Mouse (Mus musculus): ENCODE data around the gene Nmnat1. TPM values are rescaled to one million over a fixed set of nuclear protein-coding genes. Genes with fewer than 3 reads are reported as not detected.
A peak's percentile ranks its signal among the peaks of the same experiment; 100 is the strongest.

Nmnat1 gene
- polyA plus RNA-seq, 1 experiment: 21.9 TPM

- H3K27me3 ChIP-seq (replicated peaks; ENCODE audit: control insufficient read depth, insufficient read depth, low read length): no peaks in the 10 kb centered on the region
- H3K4me3 ChIP-seq (ENCODE audit: insufficient read depth, low read depth, low read length): no peak overlapping the region
- no peak overlapping the region for H3K27ac ChIP-seq (ENCODE audit: insufficient read depth, low read depth, low read length)
- DNase-seq: no peak
- no peaks in the 10 kb centered on the region for H3K36me3 ChIP-seq (ENCODE audit: control insufficient read depth, insufficient read depth, low read length)
- TF ChIP-seq POLR2A (IDR thresholded peaks at IDR 0.05; ENCODE audit: low read depth, low read length) (no peak), CTCF (conservative IDR thresholded peaks at IDR 0.05; ENCODE audit: insufficient read depth, insufficient read length, low read depth, low read length) (no peak)
- WGBS: 71% methylated on average over 15 of the region's 15 CpGs
- H3K4me1 ChIP-seq (ENCODE audit: control insufficient read depth, insufficient read depth, low read length): no peaks in the 10 kb centered on the region
These were observed 20.4 kb upstream of the Nmnat1 start for GRCm38 (mm10) chr4:149505261-149505967.

GRCm38 (mm10) chr4:149504858-149505257, 19.9 kb upstream of the Nmnat1 start:
- DNase-seq: no peak
- H3K27ac ChIP-seq (ENCODE audit: insufficient read depth, low read depth, low read length): no peak overlapping the region
- H3K4me3 ChIP-seq (ENCODE audit: insufficient read depth, low read depth, low read length): no peak overlapping the region
- 43% methylated on average over 3 of the region's 3 CpGs for WGBS
- H3K4me1 ChIP-seq (ENCODE audit: control insufficient read depth, insufficient read depth, low read length): no peaks in the 10 kb centered on the region
- no peaks in the 10 kb centered on the region for H3K36me3 ChIP-seq (ENCODE audit: control insufficient read depth, insufficient read depth, low read length)
- no peak for TF ChIP-seq POLR2A (IDR thresholded peaks at IDR 0.05; ENCODE audit: low read depth, low read length)
- TF ChIP-seq CTCF (conservative IDR thresholded peaks at IDR 0.05; ENCODE audit: insufficient read depth, insufficient read length, low read depth, low read length): no peak
- H3K27me3 ChIP-seq (replicated peaks; ENCODE audit: control insufficient read depth, insufficient read depth, low read length): no peaks in the 10 kb centered on the region

- DNase-seq: no peak
- Histone ChIP-seq H3K27me3 (replicated peaks; ENCODE audit: control insufficient read depth, insufficient read depth, low read length) (no peaks in the 10 kb centered on the region), H3K4me3 (ENCODE audit: insufficient read depth, low read depth, low read length) (no peak overlapping the region), H3K27ac (ENCODE audit: insufficient read depth, low read depth, low read length) (no peak overlapping the region), H3K4me1 (ENCODE audit: control insufficient read depth, insufficient read depth, low read length) (no peaks in the 10 kb centered on the region), H3K36me3 (ENCODE audit: control insufficient read depth, insufficient read depth, low read length) (no peaks in the 10 kb centered on the region)
- 83% methylated on average over 5 of the region's 5 CpGs for WGBS
- TF ChIP-seq POLR2A (IDR thresholded peaks at IDR 0.05; ENCODE audit: low read depth, low read length) (no peak), CTCF (conservative IDR thresholded peaks at IDR 0.05; ENCODE audit: insufficient read depth, insufficient read length, low read depth, low read length) (no peak)
These were observed 19.4 kb upstream of the Nmnat1 start for GRCm38 (mm10) chr4:149504363-149504762.

GRCm38 (mm10) chr4:149499790-149500189, 14.8 kb upstream of the Nmnat1 start:
- Histone ChIP-seq H3K27ac (ENCODE audit: insufficient read depth, low read depth, low read length) (no peak overlapping the region), H3K36me3 (ENCODE audit: control insufficient read depth, insufficient read depth, low read length) (0 out of 2 replicates have a peak, but pooled peaks cover 1% of the 10 kb centered on the region)
- 78% methylated on average over 5 of the region's 5 CpGs for WGBS

GRCm38 (mm10) chr4:149498901-149499300, 13.9 kb upstream of the Nmnat1 start:
- TF ChIP-seq POLR2A (IDR thresholded peaks at IDR 0.05; ENCODE audit: low read depth, low read length) (no peak), CTCF (conservative IDR thresholded peaks at IDR 0.05; ENCODE audit: insufficient read depth, insufficient read length, low read depth, low read length) (no peak)
- Histone ChIP-seq H3K4me3 (ENCODE audit: insufficient read depth, low read depth, low read length) (no peak overlapping the region), H3K36me3 (ENCODE audit: control insufficient read depth, insufficient read depth, low read length) (0 out of 2 replicates have a peak, but pooled peaks cover 1% of the 10 kb centered on the region), H3K27me3 (replicated peaks; ENCODE audit: control insufficient read depth, insufficient read depth, low read length) (no peaks in the 10 kb centered on the region), H3K4me1 (ENCODE audit: control insufficient read depth, insufficient read depth, low read length) (no peaks in the 10 kb centered on the region), H3K27ac (ENCODE audit: insufficient read depth, low read depth, low read length) (no peak overlapping the region)
- DNase-seq: no peak
- WGBS: 94% methylated on average over 8 of the region's 8 CpGs

More at GRCm38 (mm10) chr4:149499790-149500189, 14.8 kb upstream of the Nmnat1 start:
- Histone ChIP-seq H3K4me1 (ENCODE audit: control insufficient read depth, insufficient read depth, low read length) (no peaks in the 10 kb centered on the region), H3K4me3 (ENCODE audit: insufficient read depth, low read depth, low read length) (no peak overlapping the region), H3K27me3 (replicated peaks; ENCODE audit: control insufficient read depth, insufficient read depth, low read length) (no peaks in the 10 kb centered on the region)
- TF ChIP-seq CTCF (conservative IDR thresholded peaks at IDR 0.05; ENCODE audit: insufficient read depth, insufficient read length, low read depth, low read length) (no peak), POLR2A (IDR thresholded peaks at IDR 0.05; ENCODE audit: low read depth, low read length) (no peak)
- DNase-seq: no peak

- TF ChIP-seq CTCF (conservative IDR thresholded peaks at IDR 0.05; ENCODE audit: insufficient read depth, insufficient read length, low read depth, low read length) (no peak), POLR2A (IDR thresholded peaks at IDR 0.05; ENCODE audit: low read depth, low read length) (no peak)
- 86% methylated on average over 2 of the region's 2 CpGs for WGBS
- Histone ChIP-seq H3K4me1 (ENCODE audit: control insufficient read depth, insufficient read depth, low read length) (no peaks in the 10 kb centered on the region), H3K27ac (ENCODE audit: insufficient read depth, low read depth, low read length) (no peak overlapping the region), H3K36me3 (ENCODE audit: control insufficient read depth, insufficient read depth, low read length) (peaks cover 1% of the 10 kb centered on the region; the same call in 1 of the 2 replicates), H3K4me3 (ENCODE audit: insufficient read depth, low read depth, low read length) (no peak overlapping the region), H3K27me3 (replicated peaks; ENCODE audit: control insufficient read depth, insufficient read depth, low read length) (no peaks in the 10 kb centered on the region)
- no peak for DNase-seq
These were observed 11.6 kb upstream of the Nmnat1 start for GRCm38 (mm10) chr4:149496612-149497011.

GRCm38 (mm10) chr4:149491151-149491550, 6.1 kb upstream of the Nmnat1 start:
- H3K4me1 ChIP-seq (ENCODE audit: control insufficient read depth, insufficient read depth, low read length): no peaks in the 10 kb centered on the region
- no peaks in the 10 kb centered on the region for H3K27me3 ChIP-seq (replicated peaks; ENCODE audit: control insufficient read depth, insufficient read depth, low read length)
- WGBS: over 99% methylated on average over 3 of the region's 3 CpGs
- DNase-seq: no peak
- no peaks in the 10 kb centered on the region; the same call in 1 of the 2 replicates for H3K36me3 ChIP-seq (ENCODE audit: control insufficient read depth, insufficient read depth, low read length)
- no peak overlapping the region for H3K27ac ChIP-seq (ENCODE audit: insufficient read depth, low read depth, low read length)
- no peak overlapping the region for H3K4me3 ChIP-seq (ENCODE audit: insufficient read depth, low read depth, low read length)
- TF ChIP-seq POLR2A (IDR thresholded peaks at IDR 0.05; ENCODE audit: low read depth, low read length) (no peak), CTCF (conservative IDR thresholded peaks at IDR 0.05; ENCODE audit: insufficient read depth, insufficient read length, low read depth, low read length) (0 out of 2 replicates have a peak, but pooled peaks have one; percentile 12)
